Mouse (Mus musculus): ENCODE data around the gene Ncoa1. TPM values are rescaled to one million over a fixed set of nuclear protein-coding genes. Genes with fewer than 3 reads are reported as not detected.

Gene Ncoa1
- polyA plus RNA-seq, 2 experiments, result 1.1 to 1.7 TPM

DNA sequence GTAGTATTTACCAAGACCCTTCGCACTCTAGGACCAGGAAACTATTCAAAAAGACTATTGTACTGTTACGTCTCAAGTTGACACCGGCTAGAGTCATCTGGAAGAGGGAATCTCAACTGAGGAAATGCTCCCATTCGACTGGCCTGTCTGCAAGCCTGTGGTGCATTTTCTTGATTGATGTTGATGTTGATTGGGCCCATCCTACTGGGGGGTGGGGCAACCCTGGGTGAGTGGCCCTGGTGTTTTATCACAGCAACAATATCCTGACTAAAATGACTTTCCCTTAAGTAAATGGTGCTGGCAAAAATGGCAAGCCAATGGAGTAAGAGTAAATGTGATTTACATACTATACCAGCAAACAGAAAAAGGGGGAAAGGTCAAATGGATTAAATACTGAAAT lies 85.7 kb downstream of the Ncoa1 start:
- Histone ChIP-seq H3K4me2 (ENCODE audit: low read depth) (no peak overlapping the region), H3K4me1 (replicated peaks; ENCODE audit: control insufficient read depth in 2 of 2, insufficient read depth in 2 of 2, low read length in 1 of 2) (no peaks in the 10 kb centered on the region), H3K36me3 (replicated peaks; ENCODE audit: control insufficient read depth, insufficient read depth, low read depth) (no peaks in the 10 kb centered on the region), H3K9me3 (ENCODE audit: control insufficient read depth, low read length) (no peaks in the 10 kb centered on the region), H3K27me3 (ENCODE audit: control insufficient read depth, insufficient read depth, low read length) (no peaks in the 10 kb centered on the region), H3K27ac (no peak overlapping the region), H3K4me3 (ENCODE audit: insufficient read depth in 1 of 2, low read depth in 2 of 2, low read length in 2 of 2) (no peak overlapping the region), H3K9ac (replicated peaks) (no peak overlapping the region)
- TF ChIP-seq CTCF (IDR thresholded peaks at IDR 0.05; ENCODE audit: low read depth) (no peak), EP300 (IDR thresholded peaks at IDR 0.05; ENCODE audit: low read depth) (no peak)
- 45% methylated on average over 4 of the region's 4 CpGs for WGBS (ENCODE audit: insufficient replicate concordance)
- DNase-seq (ENCODE audit: low read depth in 3 of 3, low spot score in 3 of 3), result no peak
- ATAC-seq (ENCODE audit: insufficient read depth), result no peak

DNA sequence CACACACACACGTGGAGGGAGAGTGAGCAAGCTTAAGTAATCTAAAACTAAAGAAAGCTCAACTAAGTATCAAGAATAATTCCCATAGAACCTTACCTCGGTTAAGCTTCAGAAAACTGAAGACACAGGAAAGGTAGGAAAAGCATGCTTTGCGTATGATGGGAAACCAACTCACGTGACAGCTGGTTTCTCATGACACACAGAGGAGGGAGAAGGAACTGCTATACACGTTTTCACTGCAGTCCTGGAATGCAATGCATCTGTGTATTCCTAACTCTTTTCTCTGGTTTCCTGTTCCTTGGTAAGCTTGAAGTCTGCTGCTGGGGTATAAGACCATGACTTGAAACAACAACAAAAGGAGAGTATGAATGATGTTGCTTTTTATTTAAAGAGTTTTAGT lies 86.3 kb downstream of the Ncoa1 start:
- Histone ChIP-seq H3K27me3 (ENCODE audit: control insufficient read depth, insufficient read depth, low read length) (no peaks in the 10 kb centered on the region), H3K36me3 (replicated peaks; ENCODE audit: control insufficient read depth, insufficient read depth, low read depth) (no peaks in the 10 kb centered on the region), H3K4me2 (ENCODE audit: low read depth) (no peak overlapping the region), H3K4me3 (ENCODE audit: insufficient read depth in 1 of 2, low read depth in 2 of 2, low read length in 2 of 2) (no peak overlapping the region), H3K27ac (no peak overlapping the region), H3K9me3 (ENCODE audit: control insufficient read depth, low read length) (no peaks in the 10 kb centered on the region), H3K9ac (replicated peaks) (no peak overlapping the region), H3K4me1 (replicated peaks; ENCODE audit: control insufficient read depth in 2 of 2, insufficient read depth in 2 of 2, low read length in 1 of 2) (no peaks in the 10 kb centered on the region)
- ATAC-seq (ENCODE audit: insufficient read depth) (no peak), DNase-seq (ENCODE audit: low read depth in 3 of 3, low spot score in 3 of 3) (no peak)
- WGBS (ENCODE audit: insufficient replicate concordance), result 50% methylated on average over 5 of the region's 5 CpGs
- TF ChIP-seq EP300 (IDR thresholded peaks at IDR 0.05; ENCODE audit: low read depth), result no peak
- TF ChIP-seq CTCF (IDR thresholded peaks at IDR 0.05; ENCODE audit: low read depth), result no peak

DNA sequence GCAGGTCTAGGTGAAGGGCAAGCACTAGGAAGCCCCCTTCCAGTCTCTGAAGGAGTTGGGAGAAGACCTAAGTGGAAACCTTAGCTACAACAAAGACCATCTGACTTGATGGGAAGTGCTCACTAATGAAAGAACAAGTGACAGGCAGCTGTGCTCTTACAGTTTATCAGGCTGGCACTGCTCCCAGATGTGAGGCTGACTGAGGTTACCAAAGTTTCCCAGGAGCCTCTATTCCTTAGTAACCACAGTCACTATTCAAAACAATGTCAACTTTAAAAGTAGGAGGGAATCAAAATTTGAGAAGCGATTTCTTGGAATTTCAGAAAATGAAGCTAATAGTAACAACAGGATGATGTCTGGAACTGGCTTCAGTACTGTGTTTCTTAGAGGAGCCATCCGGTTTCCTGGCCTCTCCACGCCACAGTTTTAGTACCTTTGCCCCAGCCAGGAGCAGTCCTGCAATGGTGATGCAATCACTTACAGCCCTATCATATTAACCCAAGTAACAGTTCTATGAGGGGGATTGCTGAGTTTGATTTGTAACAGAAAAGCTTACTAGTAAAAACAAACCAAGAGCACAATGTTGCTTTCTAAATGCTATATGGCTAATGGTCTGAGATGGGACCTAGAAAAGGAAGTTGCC lies 90.8 kb downstream of the Ncoa1 start:
- no peaks in the 10 kb centered on the region for H3K36me3 ChIP-seq (replicated peaks; ENCODE audit: control insufficient read depth, insufficient read depth, low read depth)
- no peak overlapping the region for H3K4me2 ChIP-seq (ENCODE audit: low read depth)
- TF ChIP-seq CTCF (IDR thresholded peaks at IDR 0.05; ENCODE audit: low read depth), result no peak
- no peak for TF ChIP-seq EP300 (IDR thresholded peaks at IDR 0.05; ENCODE audit: low read depth)
- H3K9ac ChIP-seq (replicated peaks), result no peak overlapping the region
- no peak for DNase-seq (ENCODE audit: low read depth in 3 of 3, low spot score in 3 of 3)
- no peaks in the 10 kb centered on the region for H3K9me3 ChIP-seq (ENCODE audit: control insufficient read depth, low read length)
- no peaks in the 10 kb centered on the region for H3K27me3 ChIP-seq (ENCODE audit: control insufficient read depth, insufficient read depth, low read length)
- H3K4me1 ChIP-seq (replicated peaks; ENCODE audit: control insufficient read depth in 2 of 2, insufficient read depth in 2 of 2, low read length in 1 of 2), result no peaks in the 10 kb centered on the region
- H3K4me3 ChIP-seq (ENCODE audit: insufficient read depth in 1 of 2, low read depth in 2 of 2, low read length in 2 of 2), result no peak overlapping the region
- no peak for ATAC-seq (ENCODE audit: insufficient read depth)
- WGBS (ENCODE audit: insufficient replicate concordance), result 62% methylated on average over 3 of the region's 3 CpGs
- H3K27ac ChIP-seq, result no peak overlapping the region

DNA sequence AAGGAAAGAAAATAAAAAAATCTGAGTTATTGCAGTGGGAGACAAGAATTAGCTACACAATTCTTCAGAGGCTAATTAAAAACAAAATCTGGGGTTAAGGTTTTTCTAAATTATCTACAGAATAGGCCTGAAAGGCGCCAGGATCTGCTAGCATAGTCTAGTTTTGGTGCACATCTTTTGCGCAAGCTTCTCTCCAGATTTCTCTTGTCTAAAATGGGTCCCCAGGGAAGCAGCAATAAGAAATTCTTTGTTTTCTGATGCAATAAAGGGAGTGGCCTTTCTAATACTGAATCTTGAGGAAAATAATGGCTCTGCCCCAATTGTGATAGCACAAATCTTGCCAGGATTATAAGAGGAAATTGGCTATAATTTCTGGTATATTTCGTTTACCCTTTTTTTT lies 93.9 kb downstream of the Ncoa1 start:
- Histone ChIP-seq H3K4me1 (replicated peaks; ENCODE audit: control insufficient read depth in 2 of 2, insufficient read depth in 2 of 2, low read length in 1 of 2) (no peaks in the 10 kb centered on the region), H3K27ac (no peak overlapping the region), H3K9ac (replicated peaks) (no peak overlapping the region), H3K27me3 (ENCODE audit: control insufficient read depth, insufficient read depth, low read length) (no peaks in the 10 kb centered on the region), H3K4me3 (ENCODE audit: insufficient read depth in 1 of 2, low read depth in 2 of 2, low read length in 2 of 2) (no peak overlapping the region), H3K9me3 (ENCODE audit: control insufficient read depth, low read length) (no peaks in the 10 kb centered on the region), H3K36me3 (replicated peaks; ENCODE audit: control insufficient read depth, insufficient read depth, low read depth) (no peaks in the 10 kb centered on the region), H3K4me2 (ENCODE audit: low read depth) (no peak overlapping the region)
- no peak for ATAC-seq (ENCODE audit: insufficient read depth)
- no peak for DNase-seq (ENCODE audit: low read depth in 3 of 3, low spot score in 3 of 3)
- WGBS (ENCODE audit: insufficient replicate concordance), result 71% methylated on average over 3 of the region's 3 CpGs
- no peak for TF ChIP-seq EP300 (IDR thresholded peaks at IDR 0.05; ENCODE audit: low read depth)
- no peak for TF ChIP-seq CTCF (IDR thresholded peaks at IDR 0.05; ENCODE audit: low read depth)

DNA sequence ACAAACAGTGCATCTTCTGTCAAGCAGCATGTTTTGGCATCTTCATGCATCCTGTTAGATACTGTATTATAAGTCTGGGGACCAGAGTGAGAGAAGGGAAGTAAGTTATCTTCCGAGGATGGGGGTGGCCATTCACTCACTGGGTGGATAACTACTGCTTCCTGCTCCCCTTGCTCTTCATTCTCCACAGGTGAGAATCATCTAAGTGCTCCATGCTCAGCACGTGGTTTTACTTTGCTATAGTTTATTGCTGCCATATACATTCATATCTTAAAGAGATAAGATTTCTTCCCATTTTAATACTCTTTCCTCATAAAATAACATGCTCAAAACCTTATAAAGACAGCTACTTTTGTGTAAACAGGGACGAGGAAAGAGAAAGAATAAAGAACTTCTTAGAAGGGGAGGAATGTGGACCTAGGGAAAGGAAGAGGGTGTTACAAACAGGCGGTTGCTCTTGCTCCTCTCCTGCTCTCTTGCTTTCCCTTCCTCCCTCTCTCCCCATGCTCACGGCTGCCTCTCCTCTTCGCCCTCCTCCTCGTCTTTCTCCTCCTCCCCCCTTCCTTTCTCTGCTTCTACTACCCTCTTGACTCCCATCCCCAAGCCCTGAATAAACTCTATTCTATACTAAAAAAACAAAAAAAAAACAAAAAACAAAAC lies 97.6 kb downstream of the Ncoa1 start:
- ATAC-seq (ENCODE audit: insufficient read depth), result no peak
- 39% methylated on average over 7 of the region's 7 CpGs for WGBS (ENCODE audit: insufficient replicate concordance)

More for the DNA sequence above, 97.6 kb downstream of the Ncoa1 start:
- DNase-seq (ENCODE audit: low read depth in 3 of 3, low spot score in 3 of 3), result no peak
- Histone ChIP-seq H3K4me2 (ENCODE audit: low read depth) (no peak overlapping the region), H3K27me3 (ENCODE audit: control insufficient read depth, insufficient read depth, low read length) (no peaks in the 10 kb centered on the region), H3K36me3 (replicated peaks; ENCODE audit: control insufficient read depth, insufficient read depth, low read depth) (no peaks in the 10 kb centered on the region), H3K9ac (replicated peaks) (no peak overlapping the region), H3K4me1 (replicated peaks; ENCODE audit: control insufficient read depth in 2 of 2, insufficient read depth in 2 of 2, low read length in 1 of 2) (no peaks in the 10 kb centered on the region), H3K9me3 (ENCODE audit: control insufficient read depth, low read length) (no peaks in the 10 kb centered on the region), H3K27ac (no peak overlapping the region), H3K4me3 (ENCODE audit: insufficient read depth in 1 of 2, low read depth in 2 of 2, low read length in 2 of 2) (no peak overlapping the region)
- no peak for TF ChIP-seq CTCF (IDR thresholded peaks at IDR 0.05; ENCODE audit: low read depth)
- TF ChIP-seq EP300 (IDR thresholded peaks at IDR 0.05; ENCODE audit: low read depth), result no peak

Data from liver, embryonic 14.5 days (tissue).